Comparison of ENCODE assay signal across 8 mouse cellular contexts in genomic region chr3:103737778-103738571, GRCm38 (mm10). TPM values are rescaled to one million over a fixed set of nuclear protein-coding genes. Genes with fewer than 3 reads are reported as not detected.
DNase-seq lines count a peak whose midpoint lies in the region; ATAC-seq and TF ChIP-seq lines count a peak whose summit lies in the region.

Gene Olfml3 (minus strand): TSS chr3:103738001.

- peaks cover 6% of the 10 kb centered on the region; the same call in 1 of the 2 replicates for H3K79me2 ChIP-seq in CH12.LX (replicated peaks; ENCODE audit: control insufficient read depth, extremely low read depth, insufficient read depth, poor library complexity, severe bottlenecking)

- no peaks in the 10 kb centered on the region for H3K9me3 ChIP-seq in CH12.LX (replicated peaks; ENCODE audit: low read length)
- H3K9me3 ChIP-seq in forebrain, embryonic 10.5 days = no peaks in the 10 kb centered on the region
- H3K9me3 ChIP-seq in heart, embryonic 14.5 days (ENCODE audit: control insufficient read depth, low read length) = no peaks in the 10 kb centered on the region
- no peaks in the 10 kb centered on the region for H3K9me3 ChIP-seq in liver, embryonic 12.5 days (replicated peaks)
- H3K9me3 ChIP-seq in stomach, embryonic 14.5 days (ENCODE audit: control insufficient read depth, low read depth, low read length) = no peaks in the 10 kb centered on the region

- H3K4me1 ChIP-seq in CH12.LX (ENCODE audit: control insufficient read depth in 1 of 2, insufficient read depth in 2 of 2) = peaks cover 39 to 82% of the 10 kb centered on the region in 2 experiments
- H3K4me1 ChIP-seq in forebrain, embryonic 10.5 days = peaks cover 75% of the 10 kb centered on the region
- peaks cover 44 to 46% of the 10 kb centered on the region in 2 experiments for H3K4me1 ChIP-seq in heart, embryonic 14.5 days (ENCODE audit: control insufficient read depth in 2 of 2, insufficient read depth in 2 of 2, low read length in 2 of 2)
- H3K4me1 ChIP-seq in liver, embryonic 12.5 days = peaks cover 28% of the 10 kb centered on the region
- peaks cover 36% of the 10 kb centered on the region for H3K4me1 ChIP-seq in stomach, embryonic 14.5 days (ENCODE audit: control insufficient read depth, insufficient read depth, low read length)

- no peaks in the 10 kb centered on the region for H3K27me3 ChIP-seq in CH12.LX (replicated peaks)
- peaks cover 29% of the 10 kb centered on the region for H3K27me3 ChIP-seq in forebrain, embryonic 10.5 days (ENCODE audit: poor library complexity, severe bottlenecking)
- no peaks in the 10 kb centered on the region for H3K27me3 ChIP-seq in heart, embryonic 14.5 days (ENCODE audit: control insufficient read depth, insufficient read depth, low read length)
- H3K27me3 ChIP-seq in liver, embryonic 12.5 days (replicated peaks) = no peaks in the 10 kb centered on the region
- H3K27me3 ChIP-seq in stomach, embryonic 14.5 days (ENCODE audit: control insufficient read depth, insufficient read depth, low read length) = no peaks in the 10 kb centered on the region

- peak within 1 kb of the TSS; percentile 78 for H3K27ac ChIP-seq in CH12.LX (ENCODE audit: insufficient read depth, low read depth)
- peak within 1 kb of the TSS; percentile 89 for H3K27ac ChIP-seq in forebrain, embryonic 10.5 days
- peak within 1 kb of the TSS; percentile 94 to 99 for H3K27ac ChIP-seq in heart, embryonic 14.5 days (replicated peaks in 1 of 2; ENCODE audit: control insufficient read depth in 1 of 2, insufficient read depth in 1 of 2, low read depth in 2 of 2, low read length in 2 of 2)
- H3K27ac ChIP-seq in liver, embryonic 12.5 days = peak within 1 kb of the TSS; percentile 53; the same call in 1 of the 2 replicates
- peak within 1 kb of the TSS; percentile 97 for H3K27ac ChIP-seq in stomach, embryonic 14.5 days (ENCODE audit: low read length)

- peaks cover 6 to 24% of the 10 kb centered on the region in 2 experiments for H3K36me3 ChIP-seq in CH12.LX (replicated peaks in 1 of 2; ENCODE audit: control insufficient read depth in 1 of 2, insufficient read depth in 1 of 2, low read length in 1 of 2)
- peaks cover 16% of the 10 kb centered on the region for H3K36me3 ChIP-seq in forebrain, embryonic 10.5 days (replicated peaks)
- peaks cover 16% of the 10 kb centered on the region for H3K36me3 ChIP-seq in heart, embryonic 14.5 days (ENCODE audit: control insufficient read depth, insufficient read depth, low read length)
- peaks cover 31% of the 10 kb centered on the region for H3K36me3 ChIP-seq in liver, embryonic 12.5 days
- H3K36me3 ChIP-seq in stomach, embryonic 14.5 days (ENCODE audit: control insufficient read depth, insufficient read depth, low read length) = peaks cover 10% of the 10 kb centered on the region; the same call in 1 of the 2 replicates

- peak within 1 kb of the TSS; percentile 55 to 62 (median 61) for H3K4me3 ChIP-seq in CH12.LX (replicated peaks in 1 of 3; ENCODE audit: low read depth in 2 of 3, low read length in 2 of 3, poor library complexity in 1 of 3)
- peak within 1 kb of the TSS; percentile 43 for H3K4me3 ChIP-seq in forebrain, embryonic 10.5 days
- peak within 1 kb of the TSS; percentile 43 to 47 for H3K4me3 ChIP-seq in heart, embryonic 14.5 days (ENCODE audit: control insufficient read depth in 1 of 2, insufficient read depth in 1 of 2, low read depth in 1 of 2, low read length in 2 of 2)
- peak within 1 kb of the TSS; percentile 27 for H3K4me3 ChIP-seq in liver, embryonic 12.5 days
- peak within 1 kb of the TSS; percentile 37 for H3K4me3 ChIP-seq in stomach, embryonic 14.5 days (ENCODE audit: low read depth, low read length)

- peak within 1 kb of the TSS; percentile 56 for H3K9ac ChIP-seq in CH12.LX (ENCODE audit: insufficient read depth, low read depth)
- H3K9ac ChIP-seq in heart, embryonic 14.5 days (ENCODE audit: low read length) = peak within 1 kb of the TSS; percentile 74
- peak within 1 kb of the TSS; percentile 28; the same call in 1 of the 2 replicates for H3K9ac ChIP-seq in liver, embryonic 12.5 days
- peak within 1 kb of the TSS; percentile 57 for H3K9ac ChIP-seq in stomach, embryonic 14.5 days (replicated peaks; ENCODE audit: low read depth, low read length)

- TF ChIP-seq POLR2A in CH12.LX (IDR thresholded peaks at IDR 0.05; ENCODE audit: low read depth, low read length) = peak; percentile 73

- peak; percentile 89 for TF ChIP-seq RAD21 in CH12.LX (IDR thresholded peaks at IDR 0.05; ENCODE audit: low read depth, low read length)

- peak; percentile 92 for DNase-seq in CH12.LX (ENCODE audit: extremely low read depth)
- DNase-seq in c-Kit-positive CD71-negative TER-119-negative erythroid progenitor cells, embryonic 14.5 days (ENCODE audit: low read depth) = peak; percentile 76
- peak; percentile 85 for DNase-seq in forebrain, embryonic 10.5 days (ENCODE audit: extremely low spot score, low spot score)
- DNase-seq in kidney, postnatal 10 days = peak; percentile 95
- DNase-seq in natural killer cell, adult 2 months (ENCODE audit: low spot score in 2 of 2) = peak; percentile 53 to 78

- ATAC-seq in heart, embryonic 14.5 days (ENCODE audit: insufficient number of reproducible peaks, insufficient read depth, low FRiP score, low read depth) = peak; percentile 88
- peak; percentile 80 for ATAC-seq in liver, embryonic 12.5 days
- peak; percentile 88 for ATAC-seq in stomach, embryonic 14.5 days (ENCODE audit: insufficient number of reproducible peaks, insufficient read depth, low FRiP score, low read depth)

- H3K4me2 ChIP-seq in CH12.LX (ENCODE audit: insufficient read depth, low read depth, poor library complexity, severe bottlenecking) = peak within 1 kb of the TSS; percentile 74
- H3K4me2 ChIP-seq in heart, embryonic 14.5 days (ENCODE audit: low read length) = peak within 1 kb of the TSS; percentile 68
- peak within 1 kb of the TSS; percentile 64 for H3K4me2 ChIP-seq in liver, embryonic 12.5 days
- H3K4me2 ChIP-seq in stomach, embryonic 14.5 days (replicated peaks; ENCODE audit: low read depth, low read length) = peak within 1 kb of the TSS; percentile 62

- WGBS in forebrain, embryonic 10.5 days = under 1% methylated on average over 18 of the region's 18 CpGs
- under 1% methylated on average over 18 of the region's 18 CpGs for WGBS in heart, embryonic 14.5 days
- WGBS in liver, embryonic 12.5 days (ENCODE audit: insufficient replicate concordance) = 2% methylated on average over 18 of the region's 18 CpGs
- under 1% methylated on average over 18 of the region's 18 CpGs for WGBS in stomach, embryonic 14.5 days

- TF ChIP-seq CTCF in CH12.LX (conservative IDR thresholded peaks at IDR 0.05 in 1 of 2, IDR thresholded peaks at IDR 0.05 in 1 of 2; ENCODE audit: low read depth in 2 of 2, low read length in 2 of 2) = peak; percentile 64 to 95

- no peak for TF ChIP-seq EP300 in CH12.LX (IDR thresholded peaks at IDR 0.05; ENCODE audit: low read length)

- in situ Hi-C loops in CH12.LX (cut with MboI; ENCODE audit: low pct_ligation_motif_present, low pct_unique_long_range_greater_than_20kb, low sequenced_read_pairs) = loop anchor here (5.0 to 10.0 kb wide), 2 partner anchors 46 to 303 kb away; no protein-coding TSS in a partner anchor

- dilution Hi-C loops in CH12.LX (cut with MboI; ENCODE audit: extremely low pct_ligation_motif_present, extremely low pct_unique_long_range_greater_than_20kb, low sequenced_read_pairs) = no loop called here

TF ChIP-seq in CH12.LX, 34 proteins besides CTCF, POLR2A, EP300 and RAD21 (continues in another document):
- no peak; the same call in 1 of the 2 replicates for TF ChIP-seq MEF2A (IDR thresholded peaks at IDR 0.05; ENCODE audit: borderline replicate concordance, low read depth, low read length)
- TF ChIP-seq JUND (conservative IDR thresholded peaks at IDR 0.05; ENCODE audit: low read depth, low read length) = no peak
- 0 out of 2 replicates have a peak, but pooled peaks have one; percentile 33 for TF ChIP-seq BHLHE40 (IDR thresholded peaks at IDR 0.05; ENCODE audit: low read depth, low read length)
- 0 out of 2 replicates have a peak, but pooled peaks have one; percentile 2 for TF ChIP-seq NRF1 (IDR thresholded peaks at IDR 0.05; ENCODE audit: low read depth, low read length)
- peak; percentile 56 for TF ChIP-seq SIN3A (IDR thresholded peaks at IDR 0.05; ENCODE audit: low read length)
- peak; percentile 55; the same call in 1 of the 2 replicates for TF ChIP-seq MXI1 (IDR thresholded peaks at IDR 0.05; ENCODE audit: low read depth, low read length)
- TF ChIP-seq ZMIZ1 (IDR thresholded peaks at IDR 0.05; ENCODE audit: low read depth, low read length) = 0 out of 2 replicates have a peak, but pooled peaks have one; percentile 53
- TF ChIP-seq CHD2 (IDR thresholded peaks at IDR 0.05; ENCODE audit: low read length) = peak; percentile 91
- TF ChIP-seq KAT2A (IDR thresholded peaks at IDR 0.05; ENCODE audit: insufficient replicate concordance, low read length) = no peak
- no peak for TF ChIP-seq ZKSCAN1 (IDR thresholded peaks at IDR 0.05; ENCODE audit: borderline replicate concordance, low read depth, low read length)
- no peak for TF ChIP-seq JUN (IDR thresholded peaks at IDR 0.05; ENCODE audit: insufficient read depth, low read depth, low read length)
- TF ChIP-seq ZC3H11A (IDR thresholded peaks at IDR 0.05; ENCODE audit: low read depth, low read length) = peak; percentile 1; the same call in 1 of the 2 replicates
- 0 out of 2 replicates have a peak, but pooled peaks have one; percentile 44 for TF ChIP-seq MYC (IDR thresholded peaks at IDR 0.05; ENCODE audit: low read depth, low read length)
- TF ChIP-seq ETS1 (conservative IDR thresholded peaks at IDR 0.05; ENCODE audit: low read depth, low read length) = no peak
- TF ChIP-seq MAFK (IDR thresholded peaks at IDR 0.05; ENCODE audit: insufficient replicate concordance, low read length) = no peak
- TF ChIP-seq PAX5 (IDR thresholded peaks at IDR 0.05; ENCODE audit: low read length) = no peak
- peak; percentile 95 for TF ChIP-seq SMC3 (IDR thresholded peaks at IDR 0.05; ENCODE audit: low read depth, low read length)
- no peak for TF ChIP-seq ZNF384 (IDR thresholded peaks at IDR 0.05; ENCODE audit: low read depth, low read length)
- no peak for TF ChIP-seq MAX (IDR thresholded peaks at IDR 0.05; ENCODE audit: low read length)
- no peak for TF ChIP-seq TBP (conservative IDR thresholded peaks at IDR 0.05; ENCODE audit: low read depth, low read length)
- TF ChIP-seq POLR2AphosphoS2 (IDR thresholded peaks at IDR 0.05; ENCODE audit: low read depth, low read length) = no peak

RNA-seq across cellular contexts. Expression of gene Olfml3, which starts in this region (rescaled TPM):
- total RNA-seq in CH12.LX (2012; rRNA removed) (14.0 and 16.0 TPM in 2 replicates), CH12.LX (2014; rRNA removed) (18.3 and 19.7 TPM in 2 replicates)
- 33.3 and 34.0 TPM in 2 replicates for polyA plus RNA-seq in CH12.LX (2012; ENCODE audit: insufficient read length, low read depth)
- polyA plus RNA-seq in forebrain, embryonic 10.5 days (2016; fragmentation: Nextera tagmentation; extraction: Ambion mirVana) = 5.6 and 5.8 TPM in 2 replicates
- 23.5 and 27.4 TPM in 2 replicates for polyA plus RNA-seq in heart, embryonic 14.5 days (2014; fragmentation: Nextera tagmentation; extraction: Ambion mirVana)
- polyA plus RNA-seq in liver, embryonic 12.5 days (2016; fragmentation: Nextera tagmentation; extraction: Ambion mirVana) = 3.3 and 3.4 TPM in 2 replicates
- polyA plus RNA-seq in stomach, embryonic 14.5 days (2014; fragmentation: Nextera tagmentation; extraction: Ambion mirVana) = 68.2 and 76.5 TPM in 2 replicates

Comparison
In these comparisons a context has a peak if more than half of its experiments do, and no peak if none do; other contexts are left out.
1. Peak in every context shown above with its lines: DNase-seq, ATAC-seq, H3K4me3 ChIP-seq and H3K27ac ChIP-seq.